Mouse (Mus musculus) ES-E14 (cell line): Measurements from ENCODE around the gene Trip12. TPM values are rescaled to one million over a fixed set of nuclear protein-coding genes. Genes with fewer than 3 reads are reported as not detected.

Source experiments
- DNase-seq: peaks from one replicate; pipeline ENCODE4 v3.0.0-alpha.2; 2013; ENCODE audit warnings: low read depth, low spot score
- H3K27ac ChIP-seq: 2 replicates; pipeline ENCODE4 v1.5.1; 2012; ENCODE audit warnings: low read depth, mild to moderate bottlenecking, low read length, moderate library complexity, mixed read lengths; ENCODE audit not compliant: poor library complexity, insufficient read depth, severe bottlenecking
- H3K36me3 ChIP-seq: 2 replicates; pipeline ENCODE4 v1.6.1; 2012; ENCODE audit warnings: mild to moderate bottlenecking, low read length, moderate library complexity, mixed read lengths; ENCODE audit not compliant: control insufficient read depth, poor library complexity, insufficient read depth, severe bottlenecking
- H3K4me1 ChIP-seq, 2 experiments: fragments of 150-350 bp in 1 of 2; sonication (generic) in 1 of 2; 2 replicates each; pipeline ENCODE4 v1.6.1; 2012; ENCODE audit warnings: low read length in 2 of 2, mild to moderate bottlenecking in 1 of 2, mixed read lengths in 1 of 2; ENCODE audit not compliant: control insufficient read depth in 2 of 2, insufficient read depth in 2 of 2, poor library complexity in 1 of 2
- H3K4me3 ChIP-seq, 2 experiments: fragments of 150-350 bp in 1 of 2; sonication (generic) in 1 of 2; 2 replicates each; pipeline ENCODE4 v1.5.1; 2012; ENCODE audit warnings: low read length in 2 of 2, low read depth in 1 of 2, mild to moderate bottlenecking in 1 of 2, mixed read lengths in 1 of 2; ENCODE audit not compliant: insufficient read depth in 1 of 2, poor library complexity in 1 of 2, severe bottlenecking in 1 of 2
- H3K9ac ChIP-seq: 2 replicates; pipeline ENCODE4 v1.6.1; 2012; ENCODE audit warnings: low read depth, mild to moderate bottlenecking, low read length, mixed read lengths; ENCODE audit not compliant: poor library complexity, insufficient read depth, severe bottlenecking
- H3K9me3 ChIP-seq: fragments of 150-350 bp; sonication (generic); 2 replicates; pipeline ENCODE4 v1.6.1; 2012; ENCODE audit warnings: low read depth, mild to moderate bottlenecking, low read length; ENCODE audit not compliant: control insufficient read depth, insufficient read depth
- CHD2 ChIP-seq: IDR thresholded peaks from 2 replicates; pipeline ENCODE4 v1.6.1; 2014; ENCODE audit warnings: mild to moderate bottlenecking, low read depth, low read length, inconsistent platforms
- HCFC1 ChIP-seq: IDR thresholded peaks from 2 replicates; pipeline ENCODE4 v1.6.1; 2012; ENCODE audit warnings: low read length, inconsistent platforms, borderline replicate concordance; ENCODE audit not compliant: insufficient read depth
- MAFK ChIP-seq: IDR thresholded peaks from 2 replicates; pipeline ENCODE4 v1.6.1; 2014; ENCODE audit warnings: mild to moderate bottlenecking, low read depth, low read length, inconsistent platforms; ENCODE audit not compliant: insufficient read depth
- ZC3H11A ChIP-seq: IDR thresholded peaks from 2 replicates; pipeline ENCODE4 v1.6.1; 2012; ENCODE audit warnings: low read depth, mild to moderate bottlenecking, inconsistent platforms, low read length, borderline replicate concordance
- ZNF384 ChIP-seq: IDR thresholded peaks from 2 replicates; pipeline ENCODE4 v1.6.1; 2012; ENCODE audit warnings: low read depth, low read length, inconsistent platforms
- in situ Hi-C, 2 experiments: fragments of 600-800 bp; cut with MboI; formaldehyde crosslinking; loops; one replicate each; pipeline ENCODE4 v1.15.1; 2025; ENCODE audit warnings: low sequenced_read_pairs in 2 of 2, inconsistent platforms in 1 of 2; ENCODE audit not compliant: unreplicated experiment in 2 of 2
- total RNA-seq: library from RNA; depleted of rRNA; stranded (reverse); fragments of 300-350 nt; gene quantifications from 2 replicates; pipeline ENCODE4 v1.2.3, GENCODE M21; 2012

Gene Trip12
- total RNA-seq, 1 experiment, result 425 TPM

GRCm38 (mm10) chr1:84803788-84804187 is 36.5 kb downstream of the Trip12 start:
- no peaks in the 10 kb centered on the region; the same call in 1 of the 2 replicates for H3K36me3 ChIP-seq
- no peak overlapping the region for H3K4me3 ChIP-seq
- no peak overlapping the region for H3K27ac ChIP-seq
- H3K4me1 ChIP-seq, result peaks cover 3 to 4% of the 10 kb centered on the region in 2 experiments; a peak in 2 of 4 replicates
- no peak for TF ChIP-seq MAFK
- no peaks in the 10 kb centered on the region for H3K9me3 ChIP-seq
- no peak for DNase-seq
- in situ Hi-C loops, result no loop called here
- H3K9ac ChIP-seq, result no peak overlapping the region

GRCm38 (mm10) chr1:84799166-84799565 is 41.1 kb downstream of the Trip12 start:
- in situ Hi-C loops, result no loop called here
- H3K36me3 ChIP-seq, result peaks cover 2% of the 10 kb centered on the region

GRCm38 (mm10) chr1:84795335-84795734 is 45.0 kb downstream of the Trip12 start:
- Histone ChIP-seq H3K4me1 (0 out of 4 replicates have a peak, but pooled peaks cover 0 to 2% of the 10 kb centered on the region in 2 experiments), H3K9ac (no peak overlapping the region), H3K27ac (no peak overlapping the region), H3K4me3 (no peak overlapping the region), H3K36me3 (peaks cover 13% of the 10 kb centered on the region), H3K9me3 (no peaks in the 10 kb centered on the region)
- DNase-seq, result no peak
- in situ Hi-C loops, result no loop called here
- TF ChIP-seq CHD2, result no peak
- no peak for TF ChIP-seq ZNF384
- TF ChIP-seq MAFK, result no peak
- no peak for TF ChIP-seq ZC3H11A
- TF ChIP-seq HCFC1, result no peak

More at GRCm38 (mm10) chr1:84799166-84799565, 41.1 kb downstream of the Trip12 start:
- no peak overlapping the region for H3K4me3 ChIP-seq
- DNase-seq, result no peak
- H3K27ac ChIP-seq, result no peak overlapping the region
- TF ChIP-seq HCFC1 (no peak), CHD2 (no peak), ZNF384 (no peak), ZC3H11A (no peak), MAFK (no peak)
- H3K9me3 ChIP-seq, result no peaks in the 10 kb centered on the region
- H3K9ac ChIP-seq, result no peak overlapping the region
- peaks cover under 1 to 2% of the 10 kb centered on the region in 2 experiments; a peak in 1 of 4 replicates for H3K4me1 ChIP-seq

- Histone ChIP-seq H3K36me3 (peaks cover 17% of the 10 kb centered on the region), H3K9ac (no peak overlapping the region), H3K4me1 (peaks cover 0 to 2% of the 10 kb centered on the region in 2 experiments; a peak in 1 of 4 replicates), H3K27ac (no peak overlapping the region), H3K4me3 (no peak overlapping the region), H3K9me3 (no peaks in the 10 kb centered on the region)
- no peak for TF ChIP-seq ZC3H11A
- TF ChIP-seq CHD2, result no peak
- DNase-seq, result no peak
- in situ Hi-C loops, result no loop called here
These were observed 48.9 kb downstream of the Trip12 start for GRCm38 (mm10) chr1:84791393-84791792.

- TF ChIP-seq CHD2, result no peak
- no peak for TF ChIP-seq ZC3H11A
- TF ChIP-seq HCFC1, result no peak
- TF ChIP-seq ZNF384, result no peak
- no peak for TF ChIP-seq MAFK
- H3K36me3 ChIP-seq, result peaks cover 7% of the 10 kb centered on the region
- H3K9me3 ChIP-seq, result no peaks in the 10 kb centered on the region
- no peaks in the 10 kb centered on the region for H3K4me1 ChIP-seq
- no peak for DNase-seq
- in situ Hi-C loops, result no loop called here
- no peak overlapping the region for H3K27ac ChIP-seq
- H3K4me3 ChIP-seq, result no peak overlapping the region
- no peak overlapping the region for H3K9ac ChIP-seq
These were observed 59.7 kb downstream of the Trip12 start for GRCm38 (mm10) chr1:84780630-84781029.
